Mouse (Mus musculus): ENCODE measurements around the gene Polr2l. TPM values are rescaled to one million over a fixed set of nuclear protein-coding genes. Genes with fewer than 3 reads are reported as not detected.

The Polr2l gene
- polyA plus RNA-seq, 1 experiment: 20.5 TPM

- H3K4me1 ChIP-seq (ENCODE audit: control insufficient read depth, insufficient read depth, insufficient read length): peaks cover 23% of the 10 kb centered on the region
- TF ChIP-seq POLR2A (IDR thresholded peaks at IDR 0.05; ENCODE audit: low read depth, low read length) (no peak), CTCF (IDR thresholded peaks at IDR 0.05; ENCODE audit: extremely low read depth, insufficient read depth, insufficient read length, insufficient replicate concordance) (no peak)
- peaks cover 5% of the 10 kb centered on the region for H3K27me3 ChIP-seq (ENCODE audit: control insufficient read depth, insufficient read depth, low read length)
- H3K4me3 ChIP-seq (ENCODE audit: extremely low read depth, insufficient read depth, insufficient read length): no peak overlapping the region
- peaks cover 2% of the 10 kb centered on the region for H3K36me3 ChIP-seq (ENCODE audit: control insufficient read depth, insufficient read depth, low read length)
- WGBS: 13% methylated on average over 38 of the region's 38 CpGs
- no peak overlapping the region for H3K27ac ChIP-seq (ENCODE audit: insufficient read depth, low read length)
- no peak for DNase-seq (ENCODE audit: low read depth in 1 of 2, low spot score in 2 of 2)
These were observed 10.2 kb downstream of the Polr2l start for GRCm38 (mm10) chr7:141464603-141465201.

- Histone ChIP-seq H3K27me3 (ENCODE audit: control insufficient read depth, insufficient read depth, low read length) (peaks cover 5% of the 10 kb centered on the region), H3K27ac (ENCODE audit: insufficient read depth, low read length) (no peak overlapping the region), H3K4me1 (ENCODE audit: control insufficient read depth, insufficient read depth, insufficient read length) (peaks cover 18% of the 10 kb centered on the region), H3K4me3 (ENCODE audit: extremely low read depth, insufficient read depth, insufficient read length) (no peak overlapping the region), H3K36me3 (ENCODE audit: control insufficient read depth, insufficient read depth, low read length) (peaks cover 8% of the 10 kb centered on the region)
- DNase-seq (ENCODE audit: low read depth in 1 of 2, low spot score in 2 of 2): no peak
- TF ChIP-seq CTCF (IDR thresholded peaks at IDR 0.05; ENCODE audit: extremely low read depth, insufficient read depth, insufficient read length, insufficient replicate concordance) (no peak), POLR2A (IDR thresholded peaks at IDR 0.05; ENCODE audit: low read depth, low read length) (no peak)
- 41% methylated on average over 12 of the region's 12 CpGs for WGBS
These were observed 10.9 kb downstream of the Polr2l start for GRCm38 (mm10) chr7:141463824-141464602.

GRCm38 (mm10) chr7:141462333-141462821 lies 12.6 kb downstream of the Polr2l start:
- H3K27ac ChIP-seq (ENCODE audit: insufficient read depth, low read length): no peak overlapping the region
- DNase-seq (ENCODE audit: low read depth in 1 of 2, low spot score in 2 of 2): no peak
- 43% methylated on average over 5 of the region's 5 CpGs for WGBS
- H3K27me3 ChIP-seq (ENCODE audit: control insufficient read depth, insufficient read depth, low read length): peaks cover 5% of the 10 kb centered on the region
- peak overlapping the region; percentile 17; the same call in 1 of the 2 replicates for H3K4me3 ChIP-seq (ENCODE audit: extremely low read depth, insufficient read depth, insufficient read length)
- H3K36me3 ChIP-seq (ENCODE audit: control insufficient read depth, insufficient read depth, low read length): peaks cover 20% of the 10 kb centered on the region
- TF ChIP-seq POLR2A (IDR thresholded peaks at IDR 0.05; ENCODE audit: low read depth, low read length): no peak
- no peak for TF ChIP-seq CTCF (IDR thresholded peaks at IDR 0.05; ENCODE audit: extremely low read depth, insufficient read depth, insufficient read length, insufficient replicate concordance)
- H3K4me1 ChIP-seq (ENCODE audit: control insufficient read depth, insufficient read depth, insufficient read length): peaks cover 8% of the 10 kb centered on the region

- 9% methylated on average over 53 of the region's 59 CpGs for WGBS
- Histone ChIP-seq H3K4me1 (ENCODE audit: control insufficient read depth, insufficient read depth, insufficient read length) (peaks cover 8% of the 10 kb centered on the region), H3K27me3 (ENCODE audit: control insufficient read depth, insufficient read depth, low read length) (peaks cover 5% of the 10 kb centered on the region), H3K27ac (ENCODE audit: insufficient read depth, low read length) (no peak overlapping the region; the same call in 1 of the 2 replicates), H3K36me3 (ENCODE audit: control insufficient read depth, insufficient read depth, low read length) (peaks cover 22% of the 10 kb centered on the region), H3K4me3 (ENCODE audit: extremely low read depth, insufficient read depth, insufficient read length) (peak overlapping the region; percentile 31; the same call in 1 of the 2 replicates)
- TF ChIP-seq CTCF (IDR thresholded peaks at IDR 0.05; ENCODE audit: extremely low read depth, insufficient read depth, insufficient read length, insufficient replicate concordance) (0 out of 2 replicates have a peak, but pooled peaks have one; percentile 1), POLR2A (IDR thresholded peaks at IDR 0.05; ENCODE audit: low read depth, low read length) (no peak)
- no peak for DNase-seq (ENCODE audit: low read depth in 1 of 2, low spot score in 2 of 2)
These were observed 13.2 kb downstream of the Polr2l start for GRCm38 (mm10) chr7:141461521-141462332.

GRCm38 (mm10) chr7:141460391-141461113 lies 14.4 kb downstream of the Polr2l start, which contains the start of gene Cracr2b:
Gene Cracr2b, plus strand, starts transcription at chr7:141461094.
- H3K36me3 ChIP-seq (ENCODE audit: control insufficient read depth, insufficient read depth, low read length): peaks cover 22% of the 10 kb centered on the region
- H3K4me3 ChIP-seq (ENCODE audit: extremely low read depth, insufficient read depth, insufficient read length): peak within 1 kb of the TSS; percentile 31; the same call in 1 of the 2 replicates
- H3K27me3 ChIP-seq (ENCODE audit: control insufficient read depth, insufficient read depth, low read length): peaks cover 5% of the 10 kb centered on the region
- no peak for DNase-seq (ENCODE audit: low read depth in 1 of 2, low spot score in 2 of 2)
- no peak within 1 kb of the TSS; the same call in 1 of the 2 replicates for H3K27ac ChIP-seq (ENCODE audit: insufficient read depth, low read length)
- 83% methylated on average over 15 of the region's 15 CpGs for WGBS
- TF ChIP-seq CTCF (IDR thresholded peaks at IDR 0.05; ENCODE audit: extremely low read depth, insufficient read depth, insufficient read length, insufficient replicate concordance) (no peak), POLR2A (IDR thresholded peaks at IDR 0.05; ENCODE audit: low read depth, low read length) (no peak)
- peaks cover 13% of the 10 kb centered on the region for H3K4me1 ChIP-seq (ENCODE audit: control insufficient read depth, insufficient read depth, insufficient read length)

- no peak overlapping the region for H3K27ac ChIP-seq (ENCODE audit: insufficient read depth, low read length)
These were observed 14.9 kb downstream of the Polr2l start for GRCm38 (mm10) chr7:141460001-141460390.

More at GRCm38 (mm10) chr7:141460001-141460390, 14.9 kb downstream of the Polr2l start:
- H3K27me3 ChIP-seq (ENCODE audit: control insufficient read depth, insufficient read depth, low read length): peaks cover 5% of the 10 kb centered on the region
- WGBS: 83% methylated on average over 5 of the region's 5 CpGs
- H3K36me3 ChIP-seq (ENCODE audit: control insufficient read depth, insufficient read depth, low read length): peaks cover 22% of the 10 kb centered on the region
- peaks cover 12% of the 10 kb centered on the region for H3K4me1 ChIP-seq (ENCODE audit: control insufficient read depth, insufficient read depth, insufficient read length)
- no peak for DNase-seq (ENCODE audit: low read depth in 1 of 2, low spot score in 2 of 2)
- TF ChIP-seq POLR2A (IDR thresholded peaks at IDR 0.05; ENCODE audit: low read depth, low read length): no peak
- TF ChIP-seq CTCF (IDR thresholded peaks at IDR 0.05; ENCODE audit: extremely low read depth, insufficient read depth, insufficient read length, insufficient replicate concordance): no peak
- no peak overlapping the region for H3K4me3 ChIP-seq (ENCODE audit: extremely low read depth, insufficient read depth, insufficient read length)

Measured in spleen, adult 2 months (tissue).